Mouse (Mus musculus) testis, postnatal 10 days (tissue): ENCODE measurements at regions not wholly inside any gene's neighbourhood (a gene's known extent, or its start where the extent isn't known, plus 50 kb on each side); places are given as distances from the start of the nearest gene placed in this dataset.

Experiments used
- DNase-seq: peaks from one replicate; pipeline ENCODE4 v3.0.0; 2021; ENCODE audit warnings: low spot score

GRCm38 (mm10) chr5:132796061-132796460, 252.9 kb upstream of the Auts2 start:
- DNase-seq, result no peak

- no peak for DNase-seq
These were observed 249.3 kb upstream of the Auts2 start for GRCm38 (mm10) chr5:132792484-132792883.

- DNase-seq, result no peak
These were observed 242.1 kb upstream of the Auts2 start for GRCm38 (mm10) chr5:132785291-132785690.

GRCm38 (mm10) chr5:132784791-132785190, 241.6 kb upstream of the Auts2 start:
- DNase-seq, result no peak

GRCm38 (mm10) chr5:132774141-132774680, 231.1 kb upstream of the Auts2 start:
- DNase-seq, result no peak

- no peak for DNase-seq
These were observed 217.3 kb upstream of the Auts2 start for GRCm38 (mm10) chr5:132760396-132760795.

GRCm38 (mm10) chr5:132759751-132760150, 216.6 kb upstream of the Auts2 start:
- no peak for DNase-seq

- no peak for DNase-seq
These were observed 215.8 kb upstream of the Auts2 start for GRCm38 (mm10) chr5:132758941-132759340.

- DNase-seq, result no peak
These were observed 194.8 kb upstream of the Auts2 start for GRCm38 (mm10) chr5:132737966-132738365.

- DNase-seq, result no peak
These were observed 185.6 kb upstream of the Auts2 start for GRCm38 (mm10) chr5:132728689-132729189.

- no peak for DNase-seq
These were observed 181.3 kb upstream of the Auts2 start for GRCm38 (mm10) chr5:132724467-132724866.

- DNase-seq, result no peak
These were observed 167.2 kb upstream of the Auts2 start for GRCm38 (mm10) chr5:132710301-132710700.

GRCm38 (mm10) chr5:132707531-132707930, 164.4 kb upstream of the Auts2 start:
- no peak for DNase-seq

GRCm38 (mm10) chr5:132703455-132704100, 160.4 kb upstream of the Auts2 start:
- DNase-seq, result no peak

GRCm38 (mm10) chr5:132702573-132702972, 159.4 kb upstream of the Auts2 start:
- no peak for DNase-seq

GRCm38 (mm10) chr5:132690784-132691183, 147.6 kb upstream of the Auts2 start:
- DNase-seq, result no peak

- DNase-seq, result no peak
These were observed 132.1 kb upstream of the Auts2 start for GRCm38 (mm10) chr5:132675261-132675660.

GRCm38 (mm10) chr5:132673599-132674305, 130.6 kb upstream of the Auts2 start:
- DNase-seq, result no peak

GRCm38 (mm10) chr5:132671496-132671895, 128.4 kb upstream of the Auts2 start:
- DNase-seq, result no peak

- DNase-seq, result no peak
These were observed 124.2 kb upstream of the Auts2 start for GRCm38 (mm10) chr5:132667316-132667715.

- DNase-seq, result no peak
These were observed 118.1 kb upstream of the Auts2 start for GRCm38 (mm10) chr5:132661266-132661665.

- DNase-seq, result no peak
These were observed 116.9 kb upstream of the Auts2 start for GRCm38 (mm10) chr5:132660036-132660435.

GRCm38 (mm10) chr5:132654382-132654781, 111.2 kb upstream of the Auts2 start:
- DNase-seq, result no peak
